8 mouse cellular contexts compared by ENCODE assay signal in genomic region chr2:85088716-85089646, GRCm38 (mm10). TPM values are rescaled to one million over a fixed set of nuclear protein-coding genes. Genes with fewer than 3 reads are reported as not detected.
A peak's percentile ranks its signal among the peaks of the same experiment; 100 is the strongest.
DNase-seq lines count a peak whose midpoint lies in the region; ATAC-seq and TF ChIP-seq lines count a peak whose summit lies in the region.

No protein-coding gene starts in this region.

- TF ChIP-seq CTCF in intestine, postnatal 0 days (IDR thresholded peaks at IDR 0.05; ENCODE audit: low read depth): no peak
- no peak for TF ChIP-seq CTCF in liver, postnatal 0 days (IDR thresholded peaks at IDR 0.05; ENCODE audit: low read depth)

- no peaks in the 10 kb centered on the region for H3K36me3 ChIP-seq in intestine, embryonic 14.5 days (ENCODE audit: control insufficient read depth, insufficient read depth, low read length)
- H3K36me3 ChIP-seq in intestine, postnatal 0 days (ENCODE audit: control insufficient read depth, insufficient read depth): no peaks in the 10 kb centered on the region
- peaks cover 5% of the 10 kb centered on the region; the same call in 1 of the 2 replicates for H3K36me3 ChIP-seq in embryonic facial prominence, embryonic 15.5 days
- H3K36me3 ChIP-seq in intestine, embryonic 15.5 days: no peaks in the 10 kb centered on the region
- peaks cover 2% of the 10 kb centered on the region; the same call in 1 of the 2 replicates for H3K36me3 ChIP-seq in midbrain, embryonic 16.5 days (ENCODE audit: control insufficient read depth, insufficient read depth, low read length)
- H3K36me3 ChIP-seq in liver, postnatal 0 days (replicated peaks; ENCODE audit: insufficient read depth, low read length): no peaks in the 10 kb centered on the region

- no peaks in the 10 kb centered on the region for H3K9me3 ChIP-seq in intestine, embryonic 14.5 days (ENCODE audit: control insufficient read depth, low read length)
- no peaks in the 10 kb centered on the region for H3K9me3 ChIP-seq in intestine, postnatal 0 days (ENCODE audit: control insufficient read depth)
- no peaks in the 10 kb centered on the region for H3K9me3 ChIP-seq in embryonic facial prominence, embryonic 15.5 days (replicated peaks)
- H3K9me3 ChIP-seq in intestine, embryonic 15.5 days: no peaks in the 10 kb centered on the region
- H3K9me3 ChIP-seq in midbrain, embryonic 16.5 days (replicated peaks; ENCODE audit: control insufficient read depth, low read length, poor library complexity, severe bottlenecking): no peaks in the 10 kb centered on the region
- no peaks in the 10 kb centered on the region for H3K9me3 ChIP-seq in liver, postnatal 0 days (ENCODE audit: low read length)

- H3K9ac ChIP-seq in intestine, embryonic 14.5 days (ENCODE audit: low read length): no peak overlapping the region
- no peak overlapping the region for H3K9ac ChIP-seq in intestine, postnatal 0 days (ENCODE audit: low read depth, low read length)
- no peak overlapping the region for H3K9ac ChIP-seq in embryonic facial prominence, embryonic 15.5 days
- H3K9ac ChIP-seq in intestine, embryonic 15.5 days: no peak overlapping the region
- H3K9ac ChIP-seq in midbrain, embryonic 16.5 days (ENCODE audit: low read depth, low read length): no peak overlapping the region
- H3K9ac ChIP-seq in liver, postnatal 0 days (replicated peaks): no peak overlapping the region

- 0 out of 2 replicates have a peak, but pooled peaks have one; percentile 27 for ATAC-seq in intestine, embryonic 14.5 days (replicated peaks; ENCODE audit: low FRiP score, low TSS enrichment, low read depth)
- no peak for ATAC-seq in intestine, postnatal 0 days
- 0 out of 2 replicates have a peak, but pooled peaks have one; percentile 34 for ATAC-seq in embryonic facial prominence, embryonic 15.5 days (ENCODE audit: insufficient number of reproducible peaks, low FRiP score, low TSS enrichment, low read depth)
- peak; percentile 68 for ATAC-seq in intestine, embryonic 15.5 days
- ATAC-seq in midbrain, embryonic 16.5 days: peak; percentile 79
- ATAC-seq in liver, postnatal 0 days: no peak

- TF ChIP-seq EP300 in liver, postnatal 0 days (IDR thresholded peaks at IDR 0.05; ENCODE audit: low read depth): no peak

- DNase-seq in intestine, embryonic 14.5 days (ENCODE audit: low spot score): no peak
- no peak for DNase-seq in cerebellum, adult 11 months
- no peak for DNase-seq in adrenal gland, adult 18-20 months (ENCODE audit: low spot score in 2 of 2)
- no peak for DNase-seq in liver, postnatal 0 days

- H3K4me2 ChIP-seq in intestine, embryonic 14.5 days (ENCODE audit: low read length): no peak overlapping the region
- no peak overlapping the region for H3K4me2 ChIP-seq in intestine, postnatal 0 days (replicated peaks; ENCODE audit: low read depth)
- no peak overlapping the region for H3K4me2 ChIP-seq in embryonic facial prominence, embryonic 15.5 days (replicated peaks)
- H3K4me2 ChIP-seq in intestine, embryonic 15.5 days (replicated peaks): no peak overlapping the region
- no peak overlapping the region for H3K4me2 ChIP-seq in midbrain, embryonic 16.5 days (ENCODE audit: low read length)
- no peak overlapping the region for H3K4me2 ChIP-seq in liver, postnatal 0 days (ENCODE audit: low read depth, low read length)

- H3K4me1 ChIP-seq in intestine, embryonic 14.5 days (replicated peaks; ENCODE audit: control insufficient read depth, insufficient read depth, low read length): no peaks in the 10 kb centered on the region
- H3K4me1 ChIP-seq in intestine, postnatal 0 days (replicated peaks; ENCODE audit: control insufficient read depth, insufficient read depth, low read length): no peaks in the 10 kb centered on the region
- H3K4me1 ChIP-seq in embryonic facial prominence, embryonic 15.5 days: peaks cover 5% of the 10 kb centered on the region; the same call in 1 of the 2 replicates
- peaks cover 6% of the 10 kb centered on the region for H3K4me1 ChIP-seq in intestine, embryonic 15.5 days (replicated peaks)
- no peaks in the 10 kb centered on the region for H3K4me1 ChIP-seq in midbrain, embryonic 16.5 days (ENCODE audit: control insufficient read depth, insufficient read depth, low read length)
- peaks cover 10% of the 10 kb centered on the region for H3K4me1 ChIP-seq in liver, postnatal 0 days (ENCODE audit: insufficient read depth)

- H3K27ac ChIP-seq in intestine, embryonic 14.5 days (ENCODE audit: low read depth): no peak overlapping the region
- H3K27ac ChIP-seq in intestine, postnatal 0 days (ENCODE audit: low read depth, low read length): no peak overlapping the region
- no peak overlapping the region for H3K27ac ChIP-seq in embryonic facial prominence, embryonic 15.5 days (replicated peaks)
- H3K27ac ChIP-seq in intestine, embryonic 15.5 days: no peak overlapping the region
- H3K27ac ChIP-seq in midbrain, embryonic 16.5 days (ENCODE audit: low read length): no peak overlapping the region
- H3K27ac ChIP-seq in liver, postnatal 0 days (ENCODE audit: low read depth): no peak overlapping the region

- 65% methylated on average over 11 of the region's 11 CpGs for WGBS in intestine, embryonic 14.5 days
- 55% methylated on average over 11 of the region's 11 CpGs for WGBS in intestine, postnatal 0 days
- 44% methylated on average over 11 of the region's 11 CpGs for WGBS in embryonic facial prominence, embryonic 15.5 days
- WGBS in intestine, embryonic 15.5 days: 57% methylated on average over 11 of the region's 11 CpGs
- WGBS in midbrain, embryonic 16.5 days: 47% methylated on average over 11 of the region's 11 CpGs
- WGBS in liver, postnatal 0 days (ENCODE audit: insufficient replicate concordance): 59% methylated on average over 11 of the region's 11 CpGs

- H3K27me3 ChIP-seq in intestine, embryonic 14.5 days (replicated peaks; ENCODE audit: control insufficient read depth, insufficient read depth, low read length): no peaks in the 10 kb centered on the region
- H3K27me3 ChIP-seq in intestine, postnatal 0 days (replicated peaks; ENCODE audit: control insufficient read depth, insufficient read depth, low read length): no peaks in the 10 kb centered on the region
- H3K27me3 ChIP-seq in embryonic facial prominence, embryonic 15.5 days: no peaks in the 10 kb centered on the region
- no peaks in the 10 kb centered on the region for H3K27me3 ChIP-seq in intestine, embryonic 15.5 days (replicated peaks)
- H3K27me3 ChIP-seq in midbrain, embryonic 16.5 days (ENCODE audit: control insufficient read depth, insufficient read depth, low read depth, low read length): no peaks in the 10 kb centered on the region
- no peaks in the 10 kb centered on the region for H3K27me3 ChIP-seq in liver, postnatal 0 days (ENCODE audit: insufficient read depth, low read length)

- H3K4me3 ChIP-seq in intestine, embryonic 14.5 days (ENCODE audit: low read depth, low read length): no peak overlapping the region
- H3K4me3 ChIP-seq in intestine, postnatal 0 days (ENCODE audit: low read depth, low read length): no peak overlapping the region
- H3K4me3 ChIP-seq in embryonic facial prominence, embryonic 15.5 days (replicated peaks): no peak overlapping the region
- H3K4me3 ChIP-seq in intestine, embryonic 15.5 days (replicated peaks): no peak overlapping the region
- H3K4me3 ChIP-seq in midbrain, embryonic 16.5 days (ENCODE audit: low read depth, low read length): no peak overlapping the region
- no peak overlapping the region for H3K4me3 ChIP-seq in liver, postnatal 0 days (ENCODE audit: low read depth, low read length)

RNA-seq across cellular contexts. Expression of gene Tnks1bp1, which starts 41.2 kb away (rescaled TPM):
- polyA plus RNA-seq in intestine, embryonic 14.5 days (2014; fragmentation: Nextera tagmentation; extraction: Ambion mirVana): 11.7 and 15.3 TPM in 2 replicates
- polyA plus RNA-seq in intestine, postnatal 0 days (2015; fragmentation: Nextera tagmentation; extraction: Ambion mirVana): 18.0 and 19.5 TPM in 2 replicates
- polyA plus RNA-seq in embryonic facial prominence, embryonic 15.5 days (2015; fragmentation: Nextera tagmentation; extraction: Ambion mirVana): 63.8 and 68.0 TPM in 2 replicates
- polyA plus RNA-seq in intestine, embryonic 15.5 days (2015; fragmentation: Nextera tagmentation; extraction: Ambion mirVana): 35.2 and 35.5 TPM in 2 replicates
- polyA plus RNA-seq in midbrain, embryonic 16.5 days (2015; fragmentation: Nextera tagmentation; extraction: Ambion mirVana): 23.0 and 27.4 TPM in 2 replicates
- 10 to 100 TPM; 82.1 to 89.6 TPM for total RNA-seq in adrenal gland, adult 18-20 months (2021)
- polyA plus RNA-seq in liver, postnatal 0 days (2015; fragmentation: Nextera tagmentation; extraction: Ambion mirVana): 6.0 and 6.5 TPM in 2 replicates

RNA-seq across cellular contexts. Expression of gene Aplnr, which starts 47.0 kb away (rescaled TPM):
- polyA plus RNA-seq in intestine, embryonic 14.5 days (2014; fragmentation: Nextera tagmentation; extraction: Ambion mirVana): 53.6 and 54.3 TPM in 2 replicates
- 22.9 and 26.6 TPM in 2 replicates for polyA plus RNA-seq in intestine, postnatal 0 days (2015; fragmentation: Nextera tagmentation; extraction: Ambion mirVana)
- 62.5 and 64.8 TPM in 2 replicates for polyA plus RNA-seq in embryonic facial prominence, embryonic 15.5 days (2015; fragmentation: Nextera tagmentation; extraction: Ambion mirVana)
- polyA plus RNA-seq in intestine, embryonic 15.5 days (2015; fragmentation: Nextera tagmentation; extraction: Ambion mirVana): 59.6 and 64.8 TPM in 2 replicates
- polyA plus RNA-seq in midbrain, embryonic 16.5 days (2015; fragmentation: Nextera tagmentation; extraction: Ambion mirVana): 24.8 and 26.3 TPM in 2 replicates
- 1 to 10 TPM; 4.2 to 7.1 TPM for total RNA-seq in adrenal gland, adult 18-20 months (2021)
- polyA plus RNA-seq in liver, postnatal 0 days (2015; fragmentation: Nextera tagmentation; extraction: Ambion mirVana): 2.3 and 2.5 TPM in 2 replicates

RNA-seq across cellular contexts. Expression of gene P2rx3, which starts 51.7 kb away (rescaled TPM):
- polyA plus RNA-seq in intestine, embryonic 14.5 days (2014; fragmentation: Nextera tagmentation; extraction: Ambion mirVana): 0.62 and 2.0 TPM in 2 replicates
- polyA plus RNA-seq in intestine, postnatal 0 days (2015; fragmentation: Nextera tagmentation; extraction: Ambion mirVana): 0.18 and 0.26 TPM in 2 replicates
- polyA plus RNA-seq in embryonic facial prominence, embryonic 15.5 days (2015; fragmentation: Nextera tagmentation; extraction: Ambion mirVana): 1.2 and 1.7 TPM in 2 replicates
- 1.0 and 1.4 TPM in 2 replicates for polyA plus RNA-seq in intestine, embryonic 15.5 days (2015; fragmentation: Nextera tagmentation; extraction: Ambion mirVana)
- polyA plus RNA-seq in midbrain, embryonic 16.5 days (2015; fragmentation: Nextera tagmentation; extraction: Ambion mirVana): 1.4 and 2.1 TPM in 2 replicates
- under 1 TPM; 0.74 to 0.86 TPM for total RNA-seq in adrenal gland, adult 18-20 months (2021)
- 0.56 and 0.57 TPM in 2 replicates for polyA plus RNA-seq in liver, postnatal 0 days (2015; fragmentation: Nextera tagmentation; extraction: Ambion mirVana)

RNA-seq across cellular contexts. Expression of gene Ssrp1, which starts 51.9 kb away (rescaled TPM):
- 308 and 334 TPM in 2 replicates for polyA plus RNA-seq in intestine, embryonic 14.5 days (2014; fragmentation: Nextera tagmentation; extraction: Ambion mirVana)
- 71.9 and 73.0 TPM in 2 replicates for polyA plus RNA-seq in intestine, postnatal 0 days (2015; fragmentation: Nextera tagmentation; extraction: Ambion mirVana)
- polyA plus RNA-seq in embryonic facial prominence, embryonic 15.5 days (2015; fragmentation: Nextera tagmentation; extraction: Ambion mirVana): 236 and 250 TPM in 2 replicates
- 256 and 258 TPM in 2 replicates for polyA plus RNA-seq in intestine, embryonic 15.5 days (2015; fragmentation: Nextera tagmentation; extraction: Ambion mirVana)
- polyA plus RNA-seq in midbrain, embryonic 16.5 days (2015; fragmentation: Nextera tagmentation; extraction: Ambion mirVana): 162 and 170 TPM in 2 replicates
- total RNA-seq in adrenal gland, adult 18-20 months (2021): 100 to 1,000 TPM in 1 of 2 experiments, 10 to 100 TPM in 1; 96.5 to 122 TPM
- polyA plus RNA-seq in liver, postnatal 0 days (2015; fragmentation: Nextera tagmentation; extraction: Ambion mirVana): 69.8 and 80.8 TPM in 2 replicates

Comparison
In these comparisons a context has a peak if more than half of its experiments do, and no peak if none do; other contexts are left out.
1. ATAC-seq: peak in intestine, embryonic 14.5 days (single experiment), embryonic facial prominence, embryonic 15.5 days (single experiment), intestine, embryonic 15.5 days (single experiment) and midbrain, embryonic 16.5 days (single experiment); none in intestine, postnatal 0 days (single experiment) and liver, postnatal 0 days (single experiment).